Mouse (Mus musculus): ENCODE results near the gene Adra1b. TPM values are rescaled to one million over a fixed set of nuclear protein-coding genes. Genes with fewer than 3 reads are reported as not detected.
A peak's percentile ranks its signal among the peaks of the same experiment; 100 is the strongest.

Gene Adra1b
- polyA plus RNA-seq, 1 experiment from 2014 or later: 6.5 TPM

DNA sequence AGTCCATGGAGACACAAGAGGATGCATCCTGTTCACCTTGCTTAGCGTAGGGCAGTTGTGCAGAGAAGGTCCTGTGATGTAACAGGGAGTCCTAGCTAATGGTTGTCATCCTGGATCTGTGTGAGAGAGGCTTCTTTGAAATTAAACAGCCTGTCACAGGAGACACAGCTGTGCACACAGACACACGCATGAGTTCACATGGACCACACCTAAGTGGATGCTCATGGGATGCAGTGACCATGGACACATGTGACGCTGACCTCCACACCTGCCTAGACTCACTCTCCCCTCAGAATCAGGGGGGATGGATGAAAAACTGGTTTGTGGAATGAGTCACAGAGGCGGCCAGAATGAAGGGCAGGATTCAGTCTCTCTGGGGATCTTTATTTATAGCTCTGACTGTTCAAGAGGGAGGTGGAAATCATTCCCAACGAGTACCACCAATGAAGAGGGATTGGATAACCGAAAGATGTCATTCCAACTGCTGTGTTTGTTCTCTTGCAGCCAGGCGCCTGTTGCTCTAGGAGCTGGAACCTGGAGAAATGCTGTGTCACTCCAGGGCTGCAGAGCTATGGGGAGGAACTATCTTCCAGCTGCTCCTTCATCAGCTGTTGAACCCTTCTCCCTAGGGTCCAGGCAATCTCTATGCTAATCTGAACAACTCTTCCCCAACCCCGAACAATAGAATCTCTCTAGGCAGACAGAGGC is 11.6 kb downstream of the Adra1b start:
- WGBS: 48% methylated on average over 8 of the region's 8 CpGs
- Histone ChIP-seq H3K9me3 (ENCODE audit: low read length) (no peaks in the 10 kb centered on the region), H3K27ac (ENCODE audit: low read length) (no peak overlapping the region), H3K4me1 (ENCODE audit: insufficient read depth, low read depth, low read length) (no peaks in the 10 kb centered on the region), H3K9ac (replicated peaks; ENCODE audit: low read depth) (no peak overlapping the region), H3K4me3 (ENCODE audit: low read depth, low read length) (no peak overlapping the region), H3K36me3 (ENCODE audit: insufficient read depth, low read length) (no peaks in the 10 kb centered on the region), H3K4me2 (replicated peaks; ENCODE audit: low read depth, low read length) (no peak overlapping the region), H3K27me3 (replicated peaks; ENCODE audit: insufficient read depth, low read length) (no peaks in the 10 kb centered on the region)
- DNase-seq (ENCODE audit: low spot score): peak; percentile 19
- TF ChIP-seq EP300 (IDR thresholded peaks at IDR 0.05) (no peak), CTCF (IDR thresholded peaks at IDR 0.05) (no peak)
- ATAC-seq: no peak

DNA sequence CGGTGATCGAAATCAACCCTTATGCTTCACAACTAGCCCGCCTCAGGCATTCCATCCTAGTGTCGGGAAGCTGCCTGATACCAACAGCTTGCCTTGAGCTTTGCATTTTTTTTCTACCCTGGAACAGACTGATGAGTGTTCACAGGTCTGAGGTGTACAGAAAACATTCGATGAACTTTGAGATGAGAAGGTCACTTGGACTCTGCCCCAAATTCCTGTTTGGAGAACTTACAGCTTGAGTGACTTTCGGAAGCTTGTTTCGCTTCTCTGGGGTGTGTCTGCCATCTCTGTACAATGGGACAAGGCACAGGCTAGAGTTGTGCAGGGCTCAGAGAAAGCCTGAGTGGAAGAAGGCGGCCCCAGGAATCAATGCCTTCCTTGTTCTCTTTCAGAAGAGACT is 12.3 kb downstream of the Adra1b start:
- Histone ChIP-seq H3K27ac (ENCODE audit: low read length) (no peak overlapping the region), H3K9me3 (ENCODE audit: low read length) (no peaks in the 10 kb centered on the region), H3K4me1 (ENCODE audit: insufficient read depth, low read depth, low read length) (no peaks in the 10 kb centered on the region), H3K27me3 (replicated peaks; ENCODE audit: insufficient read depth, low read length) (no peaks in the 10 kb centered on the region), H3K4me3 (ENCODE audit: low read depth, low read length) (no peak overlapping the region), H3K9ac (replicated peaks; ENCODE audit: low read depth) (no peak overlapping the region), H3K4me2 (replicated peaks; ENCODE audit: low read depth, low read length) (no peak overlapping the region), H3K36me3 (ENCODE audit: insufficient read depth, low read length) (no peaks in the 10 kb centered on the region)
- DNase-seq (ENCODE audit: low spot score) (no peak), ATAC-seq (no peak)
- TF ChIP-seq CTCF (IDR thresholded peaks at IDR 0.05): no peak
- no peak for TF ChIP-seq EP300 (IDR thresholded peaks at IDR 0.05)
- WGBS: 71% methylated on average over 8 of the region's 8 CpGs

DNA sequence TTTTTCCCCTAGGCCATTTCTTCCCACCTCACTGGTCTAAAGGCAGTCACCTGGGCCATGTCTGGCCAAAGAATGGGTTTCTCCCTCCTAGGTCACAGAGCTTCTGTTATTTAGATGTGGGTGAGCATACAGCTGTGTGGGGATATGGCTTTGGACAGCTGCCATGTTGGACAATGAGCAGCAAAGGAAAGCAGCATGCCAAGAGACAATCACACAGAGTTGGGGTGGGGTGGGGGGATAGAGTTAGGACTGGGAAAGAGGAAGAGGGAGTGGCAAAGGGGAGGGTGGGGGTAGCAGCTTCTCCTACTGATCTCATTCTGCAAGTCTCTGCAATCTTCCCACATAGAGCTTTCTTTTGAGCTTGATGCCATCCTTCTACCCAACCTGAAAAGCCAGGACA is 13.4 kb downstream of the Adra1b start:
- H3K9me3 ChIP-seq (ENCODE audit: low read length): no peaks in the 10 kb centered on the region
- H3K27ac ChIP-seq (ENCODE audit: low read length): no peak overlapping the region
- H3K27me3 ChIP-seq (replicated peaks; ENCODE audit: insufficient read depth, low read length): no peaks in the 10 kb centered on the region
- DNase-seq (ENCODE audit: low spot score): no peak
- H3K4me3 ChIP-seq (ENCODE audit: low read depth, low read length): no peak overlapping the region
- TF ChIP-seq CTCF (IDR thresholded peaks at IDR 0.05): no peak
- no peak for TF ChIP-seq EP300 (IDR thresholded peaks at IDR 0.05)
- no peaks in the 10 kb centered on the region for H3K4me1 ChIP-seq (ENCODE audit: insufficient read depth, low read depth, low read length)
- no peak for ATAC-seq
- no peak overlapping the region for H3K4me2 ChIP-seq (replicated peaks; ENCODE audit: low read depth, low read length)
- H3K9ac ChIP-seq (replicated peaks; ENCODE audit: low read depth): no peak overlapping the region
- H3K36me3 ChIP-seq (ENCODE audit: insufficient read depth, low read length): no peaks in the 10 kb centered on the region

DNA sequence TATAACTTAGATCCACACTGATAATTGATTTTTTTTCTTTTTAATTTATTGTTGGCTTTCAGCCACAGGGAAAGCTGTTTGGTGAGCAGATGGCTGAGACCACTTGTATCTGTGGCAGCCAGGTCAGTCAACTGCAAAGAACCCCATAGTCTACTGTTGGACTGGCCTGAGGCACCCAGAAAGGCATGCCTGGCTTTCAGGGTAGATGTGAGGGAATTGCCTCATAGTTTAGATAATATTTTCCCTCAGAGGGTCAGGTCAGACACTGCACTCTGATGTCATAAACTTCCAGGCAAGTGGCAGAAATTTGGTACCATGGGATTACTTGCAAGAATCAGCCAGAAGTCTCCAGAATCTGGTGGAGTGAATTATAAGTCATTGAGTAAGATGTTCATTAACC is 16.5 kb downstream of the Adra1b start:
- no peak for ATAC-seq
- no peak for TF ChIP-seq CTCF (IDR thresholded peaks at IDR 0.05)
- no peak for TF ChIP-seq EP300 (IDR thresholded peaks at IDR 0.05)
- no peak overlapping the region for H3K4me2 ChIP-seq (replicated peaks; ENCODE audit: low read depth, low read length)
- no peaks in the 10 kb centered on the region for H3K27me3 ChIP-seq (replicated peaks; ENCODE audit: insufficient read depth, low read length)
- H3K9ac ChIP-seq (replicated peaks; ENCODE audit: low read depth): no peak overlapping the region
- DNase-seq (ENCODE audit: low spot score): no peak
- H3K9me3 ChIP-seq (ENCODE audit: low read length): no peaks in the 10 kb centered on the region
- no peaks in the 10 kb centered on the region for H3K36me3 ChIP-seq (ENCODE audit: insufficient read depth, low read length)
- H3K27ac ChIP-seq (ENCODE audit: low read length): no peak overlapping the region
- H3K4me3 ChIP-seq (ENCODE audit: low read depth, low read length): no peak overlapping the region
- H3K4me1 ChIP-seq (ENCODE audit: insufficient read depth, low read depth, low read length): no peaks in the 10 kb centered on the region

DNA sequence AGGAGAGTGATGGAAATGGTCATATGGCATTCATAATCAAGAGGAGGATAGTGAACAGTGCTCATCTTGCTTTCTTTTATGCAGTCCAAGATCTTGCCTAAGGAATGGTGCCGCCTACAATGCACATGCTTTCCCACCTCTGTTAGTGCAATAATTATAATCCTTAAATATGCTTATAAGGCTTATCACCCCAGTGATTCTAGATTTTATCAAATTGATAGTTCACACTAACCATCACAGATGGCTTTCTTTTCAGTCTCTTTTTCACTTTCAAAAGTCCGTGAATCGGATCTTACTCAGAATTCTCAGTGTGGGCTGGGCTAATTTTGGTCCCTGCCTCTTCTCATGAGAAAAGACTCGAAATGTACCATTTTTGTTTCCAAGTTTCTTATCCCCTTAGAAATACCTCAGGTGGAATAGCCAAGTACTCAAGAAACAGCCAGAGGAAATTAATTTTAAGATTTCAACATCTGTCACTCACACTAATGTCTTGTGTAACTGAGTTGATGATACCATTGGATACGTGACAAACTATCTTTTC is 17.3 kb downstream of the Adra1b start:
- no peak overlapping the region for H3K4me2 ChIP-seq (replicated peaks; ENCODE audit: low read depth, low read length)
- ATAC-seq (no peak), DNase-seq (ENCODE audit: low spot score) (no peak)
- H3K27me3 ChIP-seq (replicated peaks; ENCODE audit: insufficient read depth, low read length): no peaks in the 10 kb centered on the region
- 86% methylated on average over 5 of the region's 5 CpGs for WGBS
- H3K9me3 ChIP-seq (ENCODE audit: low read length): no peaks in the 10 kb centered on the region
- no peaks in the 10 kb centered on the region for H3K36me3 ChIP-seq (ENCODE audit: insufficient read depth, low read length)
- no peak overlapping the region for H3K9ac ChIP-seq (replicated peaks; ENCODE audit: low read depth)
- H3K4me1 ChIP-seq (ENCODE audit: insufficient read depth, low read depth, low read length): no peaks in the 10 kb centered on the region
- no peak overlapping the region for H3K4me3 ChIP-seq (ENCODE audit: low read depth, low read length)
- no peak for TF ChIP-seq EP300 (IDR thresholded peaks at IDR 0.05)
- no peak for TF ChIP-seq CTCF (IDR thresholded peaks at IDR 0.05)
- no peak overlapping the region for H3K27ac ChIP-seq (ENCODE audit: low read length)

DNA sequence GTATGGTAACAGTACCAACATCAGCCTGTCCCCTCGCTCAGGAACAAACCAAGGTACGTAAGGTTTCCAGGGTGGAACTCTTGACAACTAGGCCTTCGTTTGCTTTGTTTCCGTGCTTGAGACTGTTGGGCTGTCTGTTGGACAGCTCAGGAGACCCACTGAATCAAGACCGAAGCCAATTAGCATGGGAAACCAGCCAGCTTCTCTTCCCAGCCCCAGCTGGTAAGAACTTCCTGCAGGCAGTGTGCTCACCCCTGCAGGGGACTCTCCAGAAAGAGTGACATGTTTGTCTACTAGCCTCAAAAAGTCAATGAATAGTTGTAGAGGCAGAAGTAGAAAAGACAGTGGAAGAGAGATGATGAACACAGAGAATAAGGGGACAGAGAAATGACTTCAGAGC is 23.8 kb downstream of the Adra1b start:
- 50% methylated on average over 5 of the region's 5 CpGs for WGBS
- Histone ChIP-seq H3K9me3 (ENCODE audit: low read length) (no peaks in the 10 kb centered on the region), H3K4me3 (ENCODE audit: low read depth, low read length) (no peak overlapping the region), H3K9ac (replicated peaks; ENCODE audit: low read depth) (no peak overlapping the region), H3K4me1 (ENCODE audit: insufficient read depth, low read depth, low read length) (no peaks in the 10 kb centered on the region), H3K4me2 (replicated peaks; ENCODE audit: low read depth, low read length) (no peak overlapping the region), H3K27me3 (replicated peaks; ENCODE audit: insufficient read depth, low read length) (no peaks in the 10 kb centered on the region), H3K27ac (ENCODE audit: low read length) (no peak overlapping the region), H3K36me3 (ENCODE audit: insufficient read depth, low read length) (no peaks in the 10 kb centered on the region)
- ATAC-seq (no peak), DNase-seq (ENCODE audit: low spot score) (no peak)
- TF ChIP-seq EP300 (IDR thresholded peaks at IDR 0.05) (no peak), CTCF (IDR thresholded peaks at IDR 0.05) (no peak)

Data from lung, postnatal 0 days (tissue).